Mouse (Mus musculus) CH12.LX (cell line): ENCODE data around the gene Olfr1402.

Experiments used
- CHD2 ChIP-seq: IDR thresholded peaks from 2 replicates; pipeline ENCODE4 v1.6.1; 2011; ENCODE audit warnings: low read length, improper control_type of control experiment
- CTCF ChIP-seq, 2 experiments: IDR thresholded peaks in 1 of 2; conservative IDR thresholded peaks in 1 of 2; 2 replicates each; pipeline ENCODE4 v1.5.1; 2011 to 2012; ENCODE audit warnings: low read depth in 2 of 2, low read length in 2 of 2, improper control_type of control experiment in 1 of 2, inconsistent platforms in 1 of 2, mild to moderate bottlenecking in 1 of 2, moderate library complexity in 1 of 2
- EP300 ChIP-seq: IDR thresholded peaks from 2 replicates; pipeline ENCODE4 v1.6.1; 2011; ENCODE audit warnings: low read length, improper control_type of control experiment
- MAFK ChIP-seq: IDR thresholded peaks from 2 replicates; pipeline ENCODE4 v1.6.1; 2011; ENCODE audit warnings: low read length, improper control_type of control experiment; ENCODE audit not compliant: insufficient replicate concordance
- MAX ChIP-seq: IDR thresholded peaks from 2 replicates; pipeline ENCODE4 v1.6.1; 2011; ENCODE audit warnings: low read length, improper control_type of control experiment
- MAZ ChIP-seq: IDR thresholded peaks from 2 replicates; pipeline ENCODE4 v1.6.1; 2012; ENCODE audit warnings: low read depth, mild to moderate bottlenecking, inconsistent platforms, low read length, improper control_type of control experiment, moderate library complexity
- POLR2A ChIP-seq: IDR thresholded peaks from 2 replicates; pipeline ENCODE4 v1.6.1; 2011; ENCODE audit warnings: low read depth, mild to moderate bottlenecking, improper control_type of control experiment, low read length
- USF1 ChIP-seq: IDR thresholded peaks from 2 replicates; pipeline ENCODE4 v1.6.1; 2014; ENCODE audit warnings: low read depth, mild to moderate bottlenecking, inconsistent platforms, low read length, improper control_type of control experiment
- ZMIZ1 ChIP-seq: IDR thresholded peaks from 2 replicates; pipeline ENCODE4 v1.6.1; 2012; ENCODE audit warnings: low read depth, mild to moderate bottlenecking, inconsistent platforms, low read length, improper control_type of control experiment

- no peak for TF ChIP-seq CTCF (conservative IDR thresholded peaks at IDR 0.05 in 1 of 2, IDR thresholded peaks at IDR 0.05 in 1 of 2; ENCODE audit: low read depth in 2 of 2, low read length in 2 of 2)
- no peak for TF ChIP-seq POLR2A
- no peak for TF ChIP-seq MAFK
- no peak for TF ChIP-seq USF1
- TF ChIP-seq CHD2 = no peak
- no peak for TF ChIP-seq ZMIZ1
- no peak for TF ChIP-seq MAX
- TF ChIP-seq EP300 = no peak
- no peak for TF ChIP-seq MAZ
Observed at GRCm38 (mm10) chr3:97438619-97439018, 16.8 kb upstream of the Olfr1402 start.
